Mouse (Mus musculus) liver, embryonic 14.5 days (tissue): ENCODE results near the gene Anks1.

Experiments used
- CTCF ChIP-seq: IDR thresholded peaks from 2 replicates; pipeline ENCODE4 v1.5.1; 2016; ENCODE audit warnings: antibody characterized with exemption, low read depth, control low read depth
- EP300 ChIP-seq: IDR thresholded peaks from 2 replicates; pipeline ENCODE4 v1.6.1; 2016; ENCODE audit warnings: antibody characterized with exemption, low read depth

- TF ChIP-seq CTCF, result peak; percentile 57
- TF ChIP-seq EP300, result no peak
Observed at GRCm38 (mm10) chr17:28061472-28061871, 152.4 kb downstream of the Anks1 start.
